Mouse (Mus musculus) testis, adult 2 months (tissue): ENCODE measurements at regions not wholly inside any gene's neighbourhood (a gene's known extent, or its start where the extent isn't known, plus 50 kb on each side); places are given as distances from the start of the nearest gene placed in this dataset.

Experiments used
- CTCF ChIP-seq: fragments of 200-500 bp; IDR thresholded peaks from 2 replicates; pipeline ENCODE4 v1.5.1; 2012; ENCODE audit warnings: low read depth, mild to moderate bottlenecking, inconsistent platforms, low read length, moderate library complexity; ENCODE audit not compliant: control insufficient read depth, insufficient read depth, insufficient replicate concordance
- POLR2A ChIP-seq: fragments of 200-500 bp; IDR thresholded peaks from 2 replicates; pipeline ENCODE4 v1.6.1; 2012; ENCODE audit warnings: low read depth, mild to moderate bottlenecking, inconsistent platforms, low read length, moderate library complexity; ENCODE audit not compliant: control insufficient read depth

DNA sequence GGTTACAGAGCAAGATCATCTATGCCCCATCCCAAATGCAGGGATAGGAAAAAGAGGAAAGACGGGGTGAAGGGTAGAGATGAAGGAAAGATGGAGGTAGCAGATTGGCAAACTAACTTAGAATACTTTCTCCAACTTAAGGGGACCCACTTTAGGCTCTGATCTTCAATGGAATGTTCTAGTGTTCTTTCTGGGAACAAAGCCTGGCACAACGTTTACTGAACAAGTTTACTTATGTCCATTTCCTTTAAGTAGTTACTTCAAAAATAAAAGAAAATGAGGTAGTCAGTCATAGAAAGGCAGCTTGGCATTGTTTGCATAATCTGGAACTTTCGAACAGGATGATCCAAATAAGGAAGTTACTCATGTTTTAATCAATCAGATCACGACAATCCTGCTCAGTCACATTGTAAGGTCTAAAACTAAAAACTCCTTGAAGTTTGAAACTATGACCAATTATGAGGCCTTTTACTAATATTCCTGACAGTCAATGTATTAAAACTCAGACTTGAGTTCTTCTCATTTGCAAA lies 441.7 kb upstream of the Tbl1xr1 start:
- TF ChIP-seq CTCF (no peak), POLR2A (no peak)
